Mouse (Mus musculus) T-helper 2 cell (primary cell): Measurements from ENCODE around the gene Gprc5b.

Experiments used
- in situ Hi-C: fragments of 300-600 bp; cut with MboI, MseI; formaldehyde crosslinking; loops from one replicate; pipeline ENCODE4 v1.15.1; 2025; ENCODE audit warnings: high pct_unique_total_duplicates

Gene Gprc5b

GRCm38 (mm10) chr7:118991341-118991884, 3.6 kb downstream of the Gprc5b start:
- in situ Hi-C loops, result loop anchor here (10.0 kb wide), 1 partner anchor 137 kb away; the partner anchor contains the start of genes Iqck and Knop1

- in situ Hi-C loops, result loop anchor here (10.0 kb wide), 1 partner anchor 135 kb away; the partner anchor contains the start of genes Iqck and Knop1
Observed at GRCm38 (mm10) chr7:118990282-118990681, 4.7 kb downstream of the Gprc5b start.

GRCm38 (mm10) chr7:118989275-118989856, 5.6 kb downstream of the Gprc5b start:
- in situ Hi-C loops, result no loop called here

- in situ Hi-C loops, result no loop called here
Observed at GRCm38 (mm10) chr7:118986369-118986768, 8.6 kb downstream of the Gprc5b start.

GRCm38 (mm10) chr7:118985786-118986185, 9.2 kb downstream of the Gprc5b start:
- in situ Hi-C loops, result no loop called here

- in situ Hi-C loops, result no loop called here
Observed at GRCm38 (mm10) chr7:118983961-118984360, 11.1 kb downstream of the Gprc5b start.

- in situ Hi-C loops, result no loop called here
Observed at GRCm38 (mm10) chr7:118982586-118982985, 12.4 kb downstream of the Gprc5b start.

GRCm38 (mm10) chr7:118981831-118982230, 13.2 kb downstream of the Gprc5b start:
- in situ Hi-C loops, result no loop called here

GRCm38 (mm10) chr7:118981346-118981745, 13.7 kb downstream of the Gprc5b start:
- in situ Hi-C loops, result no loop called here

GRCm38 (mm10) chr7:118979708-118980107, 15.3 kb downstream of the Gprc5b start:
- in situ Hi-C loops, result no loop called here

GRCm38 (mm10) chr7:118979121-118979520, 15.9 kb downstream of the Gprc5b start:
- in situ Hi-C loops, result no loop called here

GRCm38 (mm10) chr7:118977167-118977543, 17.9 kb downstream of the Gprc5b start:
- in situ Hi-C loops, result no loop called here

GRCm38 (mm10) chr7:118976414-118977166, 18.4 kb downstream of the Gprc5b start:
- in situ Hi-C loops, result no loop called here

- in situ Hi-C loops, result no loop called here
Observed at GRCm38 (mm10) chr7:118975837-118976236, 19.2 kb downstream of the Gprc5b start.

- in situ Hi-C loops, result no loop called here
Observed at GRCm38 (mm10) chr7:118973377-118973776, 21.6 kb downstream of the Gprc5b start.

GRCm38 (mm10) chr7:118972306-118972705, 22.7 kb downstream of the Gprc5b start:
- in situ Hi-C loops, result no loop called here

GRCm38 (mm10) chr7:118971499-118971898, 23.5 kb downstream of the Gprc5b start:
- in situ Hi-C loops, result no loop called here

GRCm38 (mm10) chr7:118968870-118969269, 26.1 kb downstream of the Gprc5b start:
- in situ Hi-C loops, result no loop called here

GRCm38 (mm10) chr7:118965198-118965597, 29.8 kb downstream of the Gprc5b start:
- in situ Hi-C loops, result no loop called here

- in situ Hi-C loops, result no loop called here
Observed at GRCm38 (mm10) chr7:118964777-118965176, 30.2 kb downstream of the Gprc5b start.

GRCm38 (mm10) chr7:118959209-118959608, 35.8 kb downstream of the Gprc5b start:
- in situ Hi-C loops, result no loop called here

GRCm38 (mm10) chr7:118956616-118957246, 38.3 kb downstream of the Gprc5b start:
- in situ Hi-C loops, result no loop called here
